Mouse (Mus musculus) urinary bladder, adult 2 months (tissue): ENCODE results near the gene Krtap2-4. TPM values are rescaled to one million over a fixed set of nuclear protein-coding genes. Genes with fewer than 3 reads are reported as not detected.
"Not testable (repeated sequence)": the region's sequence is repeated elsewhere in the genome, so short reads cannot be mapped to it uniquely, and the experiment has no call there.

Experiments
- DNase-seq: peaks from one replicate; pipeline ENCODE4 v3.0.0; 2022; ENCODE audit warnings: low spot score
- polyA plus RNA-seq: library from polyadenylated mRNA; depleted of rRNA; stranded (reverse); fragments of >200 nt; gene quantifications from 2 replicates; pipeline ENCODE4 v1.2.3, GENCODE M21; 2012; rRNA removed

The Krtap2-4 gene
- not detected in 2 replicates for polyA plus RNA-seq

DNA sequence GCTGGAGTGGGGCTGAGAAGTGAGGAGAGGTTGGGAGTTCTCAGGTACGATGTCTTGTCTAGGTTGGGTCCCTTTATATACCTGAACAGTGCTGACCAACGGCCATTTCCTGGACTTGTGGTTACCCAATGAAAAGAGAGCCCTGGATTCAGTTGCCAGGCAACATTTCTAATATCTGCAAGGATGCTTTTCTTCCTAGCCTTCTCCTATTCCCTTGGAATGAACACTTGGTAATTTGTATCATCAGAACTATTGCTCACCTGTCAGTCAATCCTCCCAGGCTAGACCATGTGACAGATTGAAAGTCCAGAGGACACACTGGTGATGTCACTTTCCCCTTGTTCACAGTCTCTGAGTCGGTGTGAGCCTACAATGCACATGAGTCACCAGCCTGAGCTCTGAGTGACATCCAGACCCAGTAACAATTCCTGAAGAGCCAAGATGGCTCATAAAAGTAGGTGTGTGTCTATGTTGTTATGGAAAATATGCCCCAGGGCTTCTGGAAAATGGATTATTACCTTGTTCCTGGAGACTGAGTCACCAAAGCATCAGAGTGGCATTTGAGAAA, at the start of gene Krtap2-4:
TSS of gene Krtap2-4 (minus strand) at position 51 of the 568 bp plus-strand sequence.
- no peak for DNase-seq

GRCm38 (mm10) chr11:99662802-99663201, 48.2 kb upstream of the Krtap2-4 start:
- DNase-seq = no peak

GRCm38 (mm10) chr11:99659256-99659655, 44.6 kb upstream of the Krtap2-4 start:
- no peak for DNase-seq

GRCm38 (mm10) chr11:99658467-99659010, 43.9 kb upstream of the Krtap2-4 start, which contains the start of gene Gm11563:
Gene Gm11563 (minus strand): TSS chr11:99658960.
- not testable (repeated sequence) for DNase-seq

GRCm38 (mm10) chr11:99657051-99657450, 42.4 kb upstream of the Krtap2-4 start:
- no peak for DNase-seq

DNA sequence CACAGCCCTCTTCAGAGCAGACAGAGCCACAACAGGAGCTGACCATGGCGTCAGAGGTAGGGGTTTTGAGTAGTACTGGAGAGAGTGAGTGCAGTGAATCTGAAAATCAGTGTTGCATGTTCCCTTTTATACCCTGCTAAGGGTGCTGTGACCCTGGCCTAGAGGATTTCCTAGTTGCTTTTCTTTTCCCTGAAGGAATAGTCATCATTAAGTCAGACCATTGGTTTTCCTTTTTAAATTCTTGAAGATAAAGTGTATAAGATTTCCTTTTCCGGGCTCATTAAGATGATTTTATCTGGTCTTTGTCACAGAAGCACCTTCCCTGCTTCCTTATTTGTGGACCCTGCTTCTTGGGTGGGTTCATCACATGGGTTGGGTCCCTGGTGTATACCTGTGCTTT, 35.5 kb upstream of the Krtap2-4 start, which contains the start of gene Gm11555:
TSS of gene Gm11555 (minus strand) at position 101 of the 400 bp plus-strand sequence.
- DNase-seq = no peak

DNA sequence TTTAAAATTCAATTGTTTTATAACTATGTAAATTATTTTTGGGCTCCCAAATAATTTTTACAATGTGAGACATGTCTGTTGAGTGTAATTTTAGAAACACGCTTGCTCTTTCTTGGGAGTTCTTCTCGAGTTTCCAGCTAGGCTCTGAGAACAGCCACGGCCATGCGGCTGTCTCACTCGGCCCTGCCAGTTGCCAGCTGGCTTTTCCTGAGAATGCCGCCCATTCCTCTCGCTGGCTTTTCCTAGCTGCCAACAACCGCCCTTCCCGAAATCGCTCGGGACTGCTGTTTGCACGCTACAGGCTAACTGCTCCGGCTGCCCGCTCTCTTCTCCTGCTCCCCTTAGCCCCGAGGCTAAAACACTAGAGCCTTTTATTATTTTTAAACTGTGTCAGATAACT, 31.8 kb upstream of the Krtap2-4 start:
- no peak for DNase-seq

DNA sequence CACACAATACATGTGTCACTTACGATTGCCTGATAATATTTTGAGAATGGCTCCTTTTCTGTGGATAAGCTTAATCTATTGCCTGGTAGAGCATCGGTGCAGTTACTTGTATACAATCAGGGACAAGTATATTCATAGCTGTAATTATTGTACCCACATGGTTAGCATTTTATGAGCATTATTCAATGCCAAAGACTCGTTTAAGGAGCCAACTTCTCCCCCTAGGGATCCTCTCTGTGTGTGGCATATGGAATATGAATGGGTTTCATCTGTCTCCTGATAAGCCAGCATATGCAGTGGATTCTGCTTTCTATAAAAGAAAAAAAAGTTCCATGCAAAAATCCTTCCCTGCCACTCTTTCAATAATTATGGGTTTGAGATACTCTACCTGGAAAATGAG, 29.7 kb upstream of the Krtap2-4 start:
- DNase-seq = no peak

- DNase-seq = not testable (repeated sequence)
These were observed 29.0 kb upstream of the Krtap2-4 start, which contains the start of gene Krtap4-7 for GRCm38 (mm10) chr11:99643635-99644139. Gene Krtap4-7 (minus strand): TSS chr11:99644089.

GRCm38 (mm10) chr11:99640926-99641325, 26.3 kb upstream of the Krtap2-4 start:
- DNase-seq = no peak

- DNase-seq = no peak
These were observed 22.4 kb upstream of the Krtap2-4 start for GRCm38 (mm10) chr11:99637086-99637485.

DNA sequence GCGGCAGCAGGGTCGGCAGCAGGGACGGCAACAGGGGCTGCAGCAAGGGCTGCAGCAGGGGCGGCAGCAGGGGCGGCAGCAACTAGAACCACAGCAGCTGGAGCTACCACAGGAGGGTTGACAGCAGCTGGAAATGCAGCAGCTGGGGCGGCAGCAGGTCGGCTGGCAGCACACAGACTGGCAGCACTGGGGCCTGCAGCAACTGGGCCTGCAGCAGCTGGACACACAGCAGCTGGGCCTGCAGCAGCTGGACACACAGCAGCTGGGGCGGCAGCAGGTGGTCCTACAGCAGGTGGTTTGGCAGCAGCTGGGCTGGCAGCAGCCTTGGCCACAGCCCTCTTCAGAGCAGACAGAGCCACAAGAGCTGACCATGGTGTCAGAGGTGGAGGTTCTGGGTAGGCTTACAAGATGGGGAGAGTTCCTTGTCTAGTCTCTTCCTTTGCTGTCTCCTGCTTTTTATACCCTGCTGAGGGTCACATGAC, 20.0 kb upstream of the Krtap2-4 start, which contains the start of gene Krtap4-2:
TSS of gene Krtap4-2 (minus strand) at position 432 of the 482 bp plus-strand sequence.
- DNase-seq = no peak

GRCm38 (mm10) chr11:99633293-99633692, 18.6 kb upstream of the Krtap2-4 start:
- DNase-seq = no peak

- DNase-seq = no peak
These were observed 16.2 kb upstream of the Krtap2-4 start for GRCm38 (mm10) chr11:99630890-99631289.

DNA sequence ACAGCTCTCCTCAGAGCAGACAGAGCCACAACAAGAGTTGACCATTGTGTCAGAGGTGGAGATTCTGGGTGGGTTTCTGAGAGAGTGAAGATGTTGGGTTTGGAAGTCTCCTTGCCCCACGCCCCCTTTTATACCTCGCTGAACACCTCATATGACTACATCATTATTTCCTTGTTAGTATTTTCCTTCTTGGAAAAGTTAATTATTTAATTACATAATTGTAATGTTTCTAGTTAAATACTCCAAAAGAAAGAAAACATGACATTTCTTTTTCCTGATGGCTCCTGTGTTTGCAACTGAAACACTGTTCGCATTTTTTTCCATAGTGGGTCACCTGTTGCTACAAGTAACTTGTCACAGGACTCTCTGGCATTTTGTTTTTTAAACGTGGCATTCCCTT, 13.5 kb upstream of the Krtap2-4 start, which contains the start of gene Krtap4-1:
TSS of gene Krtap4-1 (minus strand) at position 101 of the 400 bp plus-strand sequence.
- no peak for DNase-seq

GRCm38 (mm10) chr11:99620335-99620734, 5.7 kb upstream of the Krtap2-4 start, which contains the start of gene Gm11562:
Gene Gm11562 (minus strand): TSS chr11:99620435.
- no peak for DNase-seq

GRCm38 (mm10) chr11:99610089-99610488, 4.6 kb downstream of the Krtap2-4 start, which contains the start of gene Gm11937:
Gene Gm11937 (minus strand): TSS chr11:99610189.
- DNase-seq = not testable (repeated sequence)

DNA sequence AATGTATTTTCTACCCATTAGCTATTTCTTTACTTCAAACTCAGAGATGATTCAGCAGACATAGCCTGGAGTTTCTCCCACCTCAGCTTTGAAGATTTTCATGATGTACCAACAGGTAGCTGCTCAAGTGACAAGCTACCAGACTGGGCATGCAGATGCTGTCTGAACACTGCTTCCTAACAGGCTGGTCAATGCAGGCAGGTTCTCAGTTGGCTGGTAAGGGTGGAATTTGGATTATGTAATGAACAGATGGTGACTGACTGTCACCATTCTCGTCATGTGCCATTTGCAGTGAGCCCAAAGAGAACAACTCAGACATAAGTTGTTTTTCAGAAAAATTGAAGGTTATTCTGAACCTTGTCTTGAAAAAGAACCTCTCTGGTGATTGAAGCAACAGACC, 5.5 kb downstream of the Krtap2-4 start:
- DNase-seq = no peak

DNA sequence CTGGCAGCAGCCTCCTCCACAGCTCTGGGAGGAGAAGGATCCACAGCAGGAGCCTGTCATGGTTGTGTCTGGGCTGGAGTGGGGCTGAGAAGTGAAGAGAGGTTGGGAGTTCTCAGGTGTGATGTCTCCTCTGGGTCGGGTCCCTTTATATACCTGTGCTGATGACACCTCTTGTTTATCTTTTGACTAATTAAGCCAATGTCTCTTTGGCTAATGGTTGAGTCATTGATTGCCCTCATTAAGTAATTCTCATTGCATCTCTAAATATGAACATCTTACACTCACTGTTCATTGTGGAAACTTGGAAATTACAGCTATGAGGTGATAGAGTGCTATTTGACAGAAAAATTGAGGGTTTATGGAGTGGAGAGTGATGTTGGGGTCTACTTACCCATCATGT, 11.4 kb downstream of the Krtap2-4 start, which contains the start of gene Gm11938:
TSS of gene Gm11938 (minus strand) at position 101 of the 400 bp plus-strand sequence.
- DNase-seq = not testable (repeated sequence)

GRCm38 (mm10) chr11:99597742-99598141, 16.9 kb downstream of the Krtap2-4 start, which contains the start of gene Krtap9-3:
Gene Krtap9-3 (minus strand): TSS chr11:99598105.
- not testable (repeated sequence) for DNase-seq

DNA sequence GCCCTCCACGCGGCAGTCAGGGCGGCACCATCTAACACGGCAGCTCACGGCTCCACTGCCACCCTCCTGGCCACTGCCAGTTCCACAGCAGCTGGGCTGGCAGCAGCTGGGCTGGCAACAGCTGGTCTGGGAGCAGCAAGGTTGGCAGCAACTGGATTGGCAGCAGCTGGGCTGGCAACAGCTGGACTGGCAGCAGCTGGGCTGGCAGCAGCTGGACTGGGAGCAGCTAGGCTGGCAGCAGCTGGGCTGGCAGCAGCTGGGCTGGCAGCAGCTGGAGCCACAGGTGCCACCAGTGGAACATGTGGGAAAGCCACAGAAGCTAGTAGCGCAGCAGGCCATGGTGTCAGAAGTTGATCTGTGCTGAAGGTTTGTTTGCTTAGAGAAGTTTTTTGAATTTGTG, 23.7 kb downstream of the Krtap2-4 start, which contains the start of gene Krtap1-3:
TSS of gene Krtap1-3 (minus strand) at position 359 of the 400 bp plus-strand sequence.
- DNase-seq = no peak

GRCm38 (mm10) chr11:99585096-99585495, 29.6 kb downstream of the Krtap2-4 start:
- DNase-seq = no peak
